Mouse (Mus musculus) right cerebral cortex, postnatal 4 days (tissue): ENCODE results near the gene Vmn1r170.
"Not testable (repeated sequence)": the region's sequence is repeated elsewhere in the genome, so short reads cannot be mapped to it uniquely, and the experiment has no call there.

ENCODE experiments used
- DNase-seq: peaks from one replicate; pipeline ENCODE4 v3.0.0-alpha.2; 2022

Gene Vmn1r170

GRCm38 (mm10) chr7:23605875-23606274, at the start of gene Vmn1r170:
Gene Vmn1r170, plus strand, starts transcription at chr7:23606175.
- DNase-seq = not testable (repeated sequence)

GRCm38 (mm10) chr7:23575226-23575625, 30.7 kb upstream of the Vmn1r170 start, which contains the start of gene Vmn1r169:
Gene Vmn1r169, plus strand, starts transcription at chr7:23575526.
- DNase-seq = not testable (repeated sequence)

DNA sequence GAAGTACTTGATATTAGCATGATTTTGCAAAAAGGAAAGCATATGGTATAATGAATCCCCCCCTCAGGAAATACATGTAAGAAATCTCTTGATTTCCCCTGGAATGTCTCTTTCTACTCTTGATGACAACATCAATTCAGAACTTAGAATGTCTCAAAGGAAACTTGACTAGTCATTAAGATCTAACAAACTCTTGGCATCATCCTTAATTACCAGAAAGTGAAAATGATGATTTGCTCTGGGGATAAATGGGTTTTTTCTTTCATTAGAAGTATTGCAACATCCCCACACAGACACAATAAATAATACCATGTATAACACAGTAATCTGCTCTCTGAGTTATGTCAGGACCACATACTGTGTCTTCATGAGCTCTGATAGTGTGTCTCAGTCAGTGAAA, 24.4 kb downstream of the Vmn1r170 start, which contains the start of gene Vmn1r171:
TSS of gene Vmn1r171 (plus strand) at position 301 of the 400 bp plus-strand sequence.
- no peak for DNase-seq
